Mouse (Mus musculus): ENCODE data around the gene Inpp1. TPM values are rescaled to one million over a fixed set of nuclear protein-coding genes. Genes with fewer than 3 reads are reported as not detected.

Inpp1 gene
- polyA plus RNA-seq, 1 experiment: 31.2 TPM

DNA sequence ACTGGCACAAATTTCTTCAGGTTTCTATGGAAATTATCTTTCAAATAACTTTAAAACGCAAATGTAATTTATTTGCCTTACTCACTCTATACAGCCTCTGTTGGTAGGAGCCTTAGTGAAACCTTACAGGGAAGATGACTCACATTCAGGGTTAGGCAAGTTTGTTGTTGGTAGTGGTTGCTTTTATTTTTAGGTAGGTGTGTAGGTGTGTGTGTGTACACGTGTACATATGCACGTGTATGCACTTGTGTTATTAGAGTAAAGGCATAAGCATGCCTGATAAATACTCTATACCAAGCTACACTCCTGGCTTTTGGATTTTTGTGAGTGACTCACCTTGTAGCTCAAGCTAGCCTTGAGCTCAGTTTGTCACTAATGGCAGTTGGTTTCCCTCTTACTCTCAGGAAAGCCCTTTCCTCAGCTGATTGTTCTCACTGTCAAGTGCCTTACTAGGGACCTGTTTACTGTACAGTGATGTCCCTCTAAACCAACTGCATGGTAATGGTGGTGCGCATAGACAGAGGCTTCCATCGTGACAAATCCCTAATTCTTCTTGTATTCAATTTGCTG is 15.0 kb downstream of the Inpp1 start:
- TF ChIP-seq CTCF (IDR thresholded peaks at IDR 0.05; ENCODE audit: control insufficient read depth, insufficient read depth, insufficient replicate concordance, low read depth, low read length): no peak
- no peak for TF ChIP-seq POLR2A (IDR thresholded peaks at IDR 0.05; ENCODE audit: control insufficient read depth, low read depth, low read length)
- Histone ChIP-seq H3K4me3 (ENCODE audit: control insufficient read depth, low read depth, low read length) (no peak overlapping the region), H3K27ac (ENCODE audit: control insufficient read depth, insufficient read depth, low read depth, low read length) (no peak overlapping the region), H3K27me3 (ENCODE audit: control insufficient read depth, insufficient read depth, low read length) (no peaks in the 10 kb centered on the region), H3K36me3 (ENCODE audit: control insufficient read depth, insufficient read depth, low read length) (no peaks in the 10 kb centered on the region), H3K4me1 (ENCODE audit: control insufficient read depth, insufficient read depth, low read length) (no peaks in the 10 kb centered on the region)

DNA sequence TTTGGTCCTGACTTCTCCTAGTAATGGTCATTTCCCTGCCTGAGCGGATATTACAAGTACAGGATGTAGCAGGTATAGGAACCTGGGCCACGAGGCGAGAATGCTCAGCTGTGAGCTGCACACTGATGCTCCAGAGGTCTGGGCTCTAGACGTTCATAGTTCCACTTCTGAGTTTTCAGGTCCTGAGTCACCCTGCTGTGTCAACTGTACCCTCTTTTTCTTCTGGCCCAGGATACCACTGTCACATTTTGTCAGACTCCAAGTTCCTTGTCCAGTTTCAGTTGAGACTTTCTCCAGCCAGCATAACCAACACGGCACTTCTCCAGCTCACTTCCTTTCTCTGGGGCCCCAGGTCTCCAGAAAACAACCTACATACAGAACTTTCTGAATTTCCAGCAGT is 15.8 kb downstream of the Inpp1 start:
- Histone ChIP-seq H3K4me3 (ENCODE audit: control insufficient read depth, low read depth, low read length) (no peak overlapping the region), H3K27me3 (ENCODE audit: control insufficient read depth, insufficient read depth, low read length) (no peaks in the 10 kb centered on the region), H3K36me3 (ENCODE audit: control insufficient read depth, insufficient read depth, low read length) (no peaks in the 10 kb centered on the region), H3K27ac (ENCODE audit: control insufficient read depth, insufficient read depth, low read depth, low read length) (no peak overlapping the region), H3K4me1 (ENCODE audit: control insufficient read depth, insufficient read depth, low read length) (no peaks in the 10 kb centered on the region)
- no peak for TF ChIP-seq CTCF (IDR thresholded peaks at IDR 0.05; ENCODE audit: control insufficient read depth, insufficient read depth, insufficient replicate concordance, low read depth, low read length)
- no peak for TF ChIP-seq POLR2A (IDR thresholded peaks at IDR 0.05; ENCODE audit: control insufficient read depth, low read depth, low read length)

DNA sequence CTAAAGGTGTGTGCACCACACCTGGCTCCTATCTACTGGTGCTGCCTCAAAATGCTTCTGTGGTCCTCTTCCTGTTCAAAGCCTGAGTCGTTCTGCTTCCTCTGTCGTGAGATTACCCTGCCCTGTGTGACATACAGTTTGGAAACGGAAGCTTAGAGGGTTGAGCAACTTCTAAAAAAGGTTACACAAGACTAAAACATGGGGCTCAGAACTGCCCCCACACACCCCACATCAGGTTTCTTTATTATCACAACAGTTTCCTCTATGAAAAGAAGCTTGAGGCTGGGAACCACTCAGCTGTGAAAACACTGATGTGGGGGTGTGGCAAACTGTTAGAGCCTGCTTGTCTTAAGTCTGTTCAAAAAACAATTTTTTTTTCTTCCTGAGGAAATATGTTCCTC is 17.1 kb downstream of the Inpp1 start:
- H3K4me3 ChIP-seq (ENCODE audit: control insufficient read depth, low read depth, low read length): no peak overlapping the region
- TF ChIP-seq POLR2A (IDR thresholded peaks at IDR 0.05; ENCODE audit: control insufficient read depth, low read depth, low read length): no peak
- TF ChIP-seq CTCF (IDR thresholded peaks at IDR 0.05; ENCODE audit: control insufficient read depth, insufficient read depth, insufficient replicate concordance, low read depth, low read length): no peak
- H3K4me1 ChIP-seq (ENCODE audit: control insufficient read depth, insufficient read depth, low read length): no peaks in the 10 kb centered on the region
- no peaks in the 10 kb centered on the region for H3K27me3 ChIP-seq (ENCODE audit: control insufficient read depth, insufficient read depth, low read length)
- no peaks in the 10 kb centered on the region for H3K36me3 ChIP-seq (ENCODE audit: control insufficient read depth, insufficient read depth, low read length)
- H3K27ac ChIP-seq (ENCODE audit: control insufficient read depth, insufficient read depth, low read depth, low read length): no peak overlapping the region

DNA sequence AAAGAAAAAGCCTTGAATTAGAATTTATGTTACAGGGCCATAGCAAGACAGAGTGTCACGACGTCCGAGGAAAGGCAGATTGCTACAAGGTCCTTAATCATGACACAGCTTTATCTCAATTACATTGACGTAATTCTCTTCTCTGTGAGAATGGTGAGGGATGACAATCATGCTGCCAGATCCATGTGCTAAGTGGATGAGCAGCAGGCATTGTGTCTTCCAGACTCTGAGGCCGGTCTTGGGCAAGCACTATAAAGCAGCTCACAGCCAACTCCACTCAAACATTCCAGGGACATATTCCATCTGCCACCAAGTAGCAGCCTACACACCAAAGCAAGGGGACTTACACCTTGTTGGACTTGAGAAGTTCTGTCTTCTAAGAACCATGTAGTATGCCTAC is 17.7 kb downstream of the Inpp1 start:
- Histone ChIP-seq H3K4me3 (ENCODE audit: control insufficient read depth, low read depth, low read length) (no peak overlapping the region), H3K27me3 (ENCODE audit: control insufficient read depth, insufficient read depth, low read length) (no peaks in the 10 kb centered on the region), H3K4me1 (ENCODE audit: control insufficient read depth, insufficient read depth, low read length) (no peaks in the 10 kb centered on the region), H3K27ac (ENCODE audit: control insufficient read depth, insufficient read depth, low read depth, low read length) (no peak overlapping the region), H3K36me3 (ENCODE audit: control insufficient read depth, insufficient read depth, low read length) (no peaks in the 10 kb centered on the region)
- no peak for TF ChIP-seq POLR2A (IDR thresholded peaks at IDR 0.05; ENCODE audit: control insufficient read depth, low read depth, low read length)
- TF ChIP-seq CTCF (IDR thresholded peaks at IDR 0.05; ENCODE audit: control insufficient read depth, insufficient read depth, insufficient replicate concordance, low read depth, low read length): no peak

DNA sequence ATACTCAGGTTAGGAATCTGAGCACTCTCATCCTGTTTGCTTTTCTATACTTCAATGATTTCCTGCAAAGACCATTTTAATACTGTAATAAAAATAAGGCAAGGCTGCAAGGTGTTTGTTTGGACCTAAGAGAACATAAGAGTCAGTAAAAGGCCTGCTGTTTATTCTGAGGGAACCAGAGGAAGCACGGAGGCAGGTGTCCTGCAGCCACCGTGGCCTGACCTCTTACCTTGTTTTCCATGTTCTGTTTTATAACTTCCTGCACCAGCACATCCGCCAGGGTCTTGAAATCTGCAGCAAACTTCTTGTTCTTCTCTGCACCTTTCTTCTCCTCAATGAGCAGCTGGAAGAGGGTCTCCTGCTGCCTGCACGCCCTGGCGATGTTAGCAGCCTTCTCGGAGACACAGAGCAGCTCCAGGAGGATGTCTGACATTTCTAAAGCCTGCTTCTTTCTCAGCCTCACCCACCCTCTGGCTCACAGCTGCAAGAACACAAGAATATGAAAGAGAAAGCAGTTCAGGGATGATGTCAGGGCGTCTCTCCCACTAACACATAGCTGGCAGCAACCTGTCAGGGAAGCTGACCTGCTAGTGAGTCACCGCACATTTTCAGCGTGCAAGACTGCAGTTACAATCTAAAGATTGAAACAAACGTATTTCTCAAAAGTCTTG is 18.3 kb downstream of the Inpp1 start:
- H3K27me3 ChIP-seq (ENCODE audit: control insufficient read depth, insufficient read depth, low read length): no peaks in the 10 kb centered on the region
- peaks cover 4% of the 10 kb centered on the region; the same call in 1 of the 2 replicates for H3K4me1 ChIP-seq (ENCODE audit: control insufficient read depth, insufficient read depth, low read length)
- no peaks in the 10 kb centered on the region for H3K36me3 ChIP-seq (ENCODE audit: control insufficient read depth, insufficient read depth, low read length)
- no peak overlapping the region for H3K27ac ChIP-seq (ENCODE audit: control insufficient read depth, insufficient read depth, low read depth, low read length)
- no peak for TF ChIP-seq CTCF (IDR thresholded peaks at IDR 0.05; ENCODE audit: control insufficient read depth, insufficient read depth, insufficient replicate concordance, low read depth, low read length)
- TF ChIP-seq POLR2A (IDR thresholded peaks at IDR 0.05; ENCODE audit: control insufficient read depth, low read depth, low read length): no peak
- no peak overlapping the region for H3K4me3 ChIP-seq (ENCODE audit: control insufficient read depth, low read depth, low read length)

DNA sequence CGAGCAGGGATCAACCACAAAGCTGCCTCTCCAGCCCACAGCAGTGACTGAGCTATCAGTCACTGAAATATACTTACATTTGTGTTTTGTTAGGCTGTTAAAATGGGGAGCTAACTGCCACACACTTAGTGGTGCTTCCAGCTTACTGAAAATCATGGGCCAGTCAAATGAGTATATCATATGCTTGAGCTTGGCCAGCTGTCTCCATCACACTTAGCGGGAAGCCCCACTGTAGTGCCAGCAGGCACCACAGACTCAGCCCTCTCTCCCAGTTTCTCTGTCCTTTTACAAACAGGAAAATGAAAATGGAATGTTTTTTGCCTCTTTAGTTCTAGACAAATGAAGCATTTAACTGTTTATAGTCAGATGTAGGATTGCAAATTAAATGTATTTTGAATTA is 21.6 kb downstream of the Inpp1 start:
- H3K27me3 ChIP-seq (ENCODE audit: control insufficient read depth, insufficient read depth, low read length): no peaks in the 10 kb centered on the region
- TF ChIP-seq POLR2A (IDR thresholded peaks at IDR 0.05; ENCODE audit: control insufficient read depth, low read depth, low read length): no peak
- TF ChIP-seq CTCF (IDR thresholded peaks at IDR 0.05; ENCODE audit: control insufficient read depth, insufficient read depth, insufficient replicate concordance, low read depth, low read length): no peak
- no peak overlapping the region for H3K27ac ChIP-seq (ENCODE audit: control insufficient read depth, insufficient read depth, low read depth, low read length)
- peaks cover 4% of the 10 kb centered on the region; the same call in 1 of the 2 replicates for H3K4me1 ChIP-seq (ENCODE audit: control insufficient read depth, insufficient read depth, low read length)
- H3K36me3 ChIP-seq (ENCODE audit: control insufficient read depth, insufficient read depth, low read length): no peaks in the 10 kb centered on the region
- H3K4me3 ChIP-seq (ENCODE audit: control insufficient read depth, low read depth, low read length): no peak overlapping the region

DNA sequence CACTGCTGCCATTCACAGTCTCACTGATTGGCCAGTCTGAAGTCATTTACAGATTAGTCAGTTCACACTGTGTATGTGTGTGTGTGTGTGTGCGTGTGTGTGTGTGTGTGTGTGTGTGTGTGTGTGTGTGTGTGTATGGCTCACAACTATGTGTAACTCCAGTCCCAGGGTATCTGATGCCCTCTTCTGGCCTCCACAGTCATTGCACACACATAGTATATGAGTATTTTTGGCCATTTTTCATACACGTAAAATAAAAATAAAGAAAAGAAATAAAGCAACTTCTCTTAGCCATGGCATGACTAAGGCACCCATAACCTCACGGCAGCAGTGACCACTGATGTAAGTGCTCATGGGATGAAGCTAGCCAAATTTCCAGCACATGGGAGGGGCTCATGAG is 23.8 kb downstream of the Inpp1 start:
- Histone ChIP-seq H3K27me3 (ENCODE audit: control insufficient read depth, insufficient read depth, low read length) (no peaks in the 10 kb centered on the region), H3K4me1 (ENCODE audit: control insufficient read depth, insufficient read depth, low read length) (peaks cover 7% of the 10 kb centered on the region), H3K36me3 (ENCODE audit: control insufficient read depth, insufficient read depth, low read length) (no peaks in the 10 kb centered on the region), H3K27ac (ENCODE audit: control insufficient read depth, insufficient read depth, low read depth, low read length) (no peak overlapping the region), H3K4me3 (ENCODE audit: control insufficient read depth, low read depth, low read length) (no peak overlapping the region)
- TF ChIP-seq CTCF (IDR thresholded peaks at IDR 0.05; ENCODE audit: control insufficient read depth, insufficient read depth, insufficient replicate concordance, low read depth, low read length) (no peak), POLR2A (IDR thresholded peaks at IDR 0.05; ENCODE audit: control insufficient read depth, low read depth, low read length) (no peak)

Measured in testis, adult 2 months (tissue).